Mouse (Mus musculus): ENCODE results near the gene Olfr1360. TPM values are rescaled to one million over a fixed set of nuclear protein-coding genes. Genes with fewer than 3 reads are reported as not detected.
A peak's percentile ranks its signal among the peaks of the same experiment; 100 is the strongest.

The Olfr1360 gene
- not detected for polyA plus RNA-seq (2017; shearing (Covaris generic))

DNA sequence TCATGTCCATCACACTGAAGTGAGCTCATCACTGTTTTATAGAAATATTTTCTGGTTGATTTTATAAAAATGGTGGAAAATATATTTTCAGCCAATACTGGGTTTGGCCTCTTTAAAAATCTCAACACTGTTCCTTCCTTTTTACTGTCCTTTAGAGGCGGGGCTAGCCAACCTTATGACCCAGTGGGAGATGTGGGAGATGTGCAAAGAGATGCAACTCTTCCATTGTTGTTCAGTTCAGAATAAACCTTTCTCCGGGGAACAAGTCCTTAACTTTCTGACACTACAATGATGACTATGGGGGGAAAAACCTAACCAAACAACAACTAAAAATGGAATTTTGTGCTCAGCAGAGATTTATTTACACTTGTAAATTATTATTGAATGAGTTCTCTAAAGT lies at the start of gene Olfr1360:
Olfr1360 (minus strand) TSS at position 101 of the 400 bp plus-strand sequence.
- ATAC-seq = no peak

DNA sequence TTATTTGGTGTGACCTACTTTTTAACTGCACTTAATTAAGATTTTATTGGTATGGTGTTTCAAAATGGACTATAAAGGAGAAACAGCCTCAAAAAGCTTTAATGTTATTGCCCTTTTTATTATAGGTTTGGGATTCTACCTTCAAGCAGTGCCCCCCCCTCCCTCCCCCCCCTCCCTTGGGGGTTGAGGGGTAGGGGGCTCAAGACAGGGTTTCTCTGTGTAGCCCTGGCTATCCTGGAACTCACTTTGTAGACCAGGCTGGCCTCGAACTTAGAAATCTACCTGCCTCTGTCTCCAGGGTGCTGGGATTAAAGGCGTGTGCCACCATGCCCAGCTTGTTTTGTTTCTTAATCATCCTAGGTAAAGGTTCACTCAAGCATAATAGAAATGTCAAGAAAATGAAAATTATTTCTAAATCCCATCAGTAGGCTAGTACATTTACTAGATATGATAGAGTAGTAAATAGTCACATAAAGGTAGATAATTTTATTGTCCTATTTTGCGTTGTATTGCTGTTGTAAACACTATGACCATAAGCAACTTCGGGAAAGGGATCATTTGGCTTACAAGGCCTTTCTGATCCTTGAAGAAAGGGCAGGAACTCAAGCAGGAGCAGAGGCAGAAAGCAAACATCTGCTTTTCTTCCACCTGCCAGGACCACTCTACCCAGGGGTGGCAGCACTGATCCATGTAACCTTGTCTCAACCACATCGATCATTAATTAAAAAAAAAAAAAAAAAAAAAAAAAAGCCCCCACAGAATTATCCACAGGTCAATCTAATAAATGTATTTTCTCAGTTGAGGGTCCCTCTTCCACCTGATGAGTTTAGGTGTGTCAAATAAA lies 46.0 kb upstream of the Olfr1360 start:
- ATAC-seq = no peak

DNA sequence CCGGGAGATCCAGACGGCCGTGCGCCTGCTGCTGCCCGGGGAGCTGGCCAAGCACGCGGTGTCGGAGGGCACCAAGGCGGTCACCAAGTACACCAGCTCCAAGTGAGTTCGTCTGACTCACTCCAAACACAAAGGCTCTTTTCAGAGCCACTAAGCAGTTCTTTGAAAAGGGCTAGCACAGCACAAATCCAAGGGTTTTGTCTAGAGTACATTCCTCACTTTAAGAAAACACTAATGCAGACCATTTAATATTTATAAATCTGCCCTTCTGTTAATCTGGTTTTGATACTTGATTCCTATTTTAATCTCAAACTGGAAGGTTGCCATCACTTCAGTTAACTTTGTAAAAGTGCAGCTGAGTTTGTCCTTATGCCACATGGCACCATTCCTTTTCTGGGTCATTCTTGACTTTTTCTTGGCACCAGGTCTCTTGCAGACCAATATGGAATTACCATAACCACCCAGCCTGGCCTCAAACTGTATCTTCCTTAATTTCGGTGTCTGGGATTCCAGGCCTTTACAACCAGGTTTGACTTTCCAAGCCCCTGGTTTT lies 45.2 kb upstream of the Olfr1360 start:
- ATAC-seq = no peak

DNA sequence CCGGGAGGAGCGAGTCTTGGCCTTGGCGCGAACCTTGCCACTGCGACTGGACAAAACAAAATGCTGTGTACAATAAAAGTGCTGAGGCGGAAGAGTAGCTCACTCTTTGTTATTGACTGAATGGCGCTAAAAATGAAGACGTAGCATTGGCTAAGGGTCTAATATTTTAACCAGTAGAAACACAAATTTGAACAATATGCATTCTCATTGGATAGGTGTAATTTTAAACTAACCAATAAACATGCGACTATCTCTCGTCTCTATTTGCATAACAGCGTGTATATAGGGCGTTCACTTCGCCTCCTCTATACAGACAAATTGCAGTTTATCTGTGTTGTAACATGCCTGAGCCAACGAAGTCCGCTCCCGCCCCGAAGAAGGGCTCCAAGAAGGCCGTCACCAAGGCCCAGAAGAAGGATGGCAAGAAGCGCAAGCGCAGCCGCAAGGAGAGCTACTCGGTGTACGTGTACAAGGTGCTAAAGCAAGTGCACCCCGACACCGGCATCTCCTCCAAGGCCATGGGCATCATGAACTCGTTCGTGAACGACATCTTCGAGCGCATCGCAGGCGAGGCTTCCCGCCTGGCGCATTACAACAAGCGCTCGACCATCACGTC lies 44.7 kb upstream of the Olfr1360 start, which contains the start of gene Hist1h2bm:
Hist1h2bm (plus strand) TSS at position 288 of the 616 bp plus-strand sequence.
- ATAC-seq = peak; percentile 94

DNA sequence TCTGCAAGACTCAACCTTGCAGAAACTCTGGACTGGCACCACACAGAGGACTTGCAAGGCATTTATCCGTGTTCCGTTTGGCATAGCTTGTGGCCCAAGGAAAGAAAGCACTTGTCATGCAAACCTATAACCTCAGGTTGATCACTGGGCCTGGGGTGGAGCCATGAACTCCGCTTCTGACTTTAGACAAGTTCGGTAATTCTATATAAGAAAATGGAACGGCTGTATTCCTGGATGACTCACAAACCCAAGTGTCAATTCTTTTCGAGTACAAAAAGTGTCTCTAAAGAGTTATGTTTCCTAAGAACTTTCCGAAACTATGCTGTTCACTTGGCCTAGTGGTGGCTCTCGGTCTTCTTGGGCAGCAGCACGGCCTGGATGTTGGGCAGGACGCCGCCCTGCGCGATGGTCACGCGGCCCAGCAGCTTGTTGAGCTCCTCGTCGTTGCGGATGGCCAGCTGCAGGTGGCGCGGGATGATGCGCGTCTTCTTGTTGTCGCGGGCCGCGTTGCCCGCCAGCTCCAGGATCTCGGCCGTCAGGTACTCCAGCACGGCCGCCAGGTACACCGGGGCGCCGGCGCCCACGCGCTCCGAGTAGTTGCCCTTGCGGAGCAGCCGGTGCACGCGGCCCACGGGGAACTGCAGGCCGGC lies 44.0 kb upstream of the Olfr1360 start:
- peak; percentile 11 for ATAC-seq

DNA sequence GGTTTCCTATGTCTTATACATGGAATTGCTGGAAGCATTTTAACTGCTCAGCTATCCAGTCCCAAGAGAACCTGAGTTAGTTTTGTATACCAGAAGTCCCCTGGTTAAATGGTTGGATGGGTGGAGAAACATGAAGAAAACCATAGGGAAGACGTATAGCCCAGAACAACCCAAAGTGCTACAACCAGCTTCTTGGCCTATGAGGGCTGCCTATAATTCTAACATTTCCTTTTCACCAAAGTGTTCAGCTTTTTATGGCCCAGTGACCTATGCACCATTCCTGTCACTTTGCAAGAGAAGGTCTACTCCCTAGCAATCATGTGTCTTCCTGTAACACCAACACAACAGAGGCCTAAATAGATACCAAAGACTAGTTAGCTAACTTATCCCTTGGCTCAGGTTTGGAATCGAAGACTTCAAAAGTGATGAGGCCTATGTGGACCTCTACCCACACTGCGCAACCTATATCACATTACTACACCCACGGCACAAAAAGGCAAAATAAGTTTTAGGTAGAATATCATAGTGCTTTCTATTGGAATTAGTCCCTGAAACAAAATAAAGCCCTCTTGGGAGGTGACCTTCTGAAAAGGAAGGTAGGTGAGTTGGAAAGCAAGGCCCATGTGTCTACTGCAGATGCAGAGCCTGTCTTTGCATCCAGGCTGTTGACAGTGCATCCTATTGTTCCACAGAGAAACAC lies 41.3 kb upstream of the Olfr1360 start:
- no peak for ATAC-seq

DNA sequence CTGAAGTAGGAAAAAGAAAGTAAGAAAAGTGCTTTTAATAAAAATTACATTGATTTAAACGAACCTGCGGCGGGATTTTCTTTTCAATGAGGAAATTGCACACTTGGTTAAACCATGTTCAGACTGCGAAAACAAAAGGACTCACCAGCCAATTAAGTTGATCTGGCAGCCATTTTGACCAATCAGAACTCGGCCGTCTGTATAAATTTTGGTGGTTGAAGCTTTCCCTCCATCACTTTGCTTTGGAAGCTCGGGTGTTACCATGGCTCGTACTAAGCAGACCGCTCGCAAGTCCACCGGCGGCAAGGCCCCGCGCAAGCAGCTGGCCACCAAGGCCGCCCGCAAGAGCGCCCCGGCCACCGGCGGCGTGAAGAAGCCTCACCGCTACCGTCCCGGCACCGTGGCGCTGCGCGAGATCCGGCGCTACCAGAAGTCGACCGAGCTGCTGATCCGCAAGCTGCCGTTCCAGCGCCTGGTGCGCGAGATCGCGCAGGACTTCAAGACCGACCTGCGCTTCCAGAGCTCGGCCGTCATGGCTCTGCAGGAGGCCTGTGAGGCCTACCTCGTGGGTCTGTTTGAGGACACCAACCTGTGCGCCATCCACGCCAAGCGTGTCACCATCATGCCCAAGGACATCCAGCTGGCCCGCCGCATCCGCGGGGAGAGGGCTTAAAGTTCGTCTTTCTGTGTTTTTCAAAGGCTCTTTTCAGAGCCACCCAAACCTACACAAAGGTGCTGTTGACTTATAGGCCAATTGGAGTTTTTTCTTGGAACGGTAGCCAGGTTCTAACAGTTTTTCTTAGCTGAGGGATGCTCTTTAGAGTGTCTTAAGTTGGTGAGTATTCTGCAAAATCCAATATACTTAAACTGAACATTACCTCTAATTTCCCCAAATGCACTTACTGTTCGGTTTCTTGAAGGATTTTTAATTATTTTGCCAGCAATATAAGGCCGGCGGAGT lies 40.5 kb upstream of the Olfr1360 start, which contains the start of gene Hist1h3h:
Hist1h3h (plus strand) TSS at position 263 of the 961 bp plus-strand sequence.
- peak; percentile 47 for ATAC-seq

DNA sequence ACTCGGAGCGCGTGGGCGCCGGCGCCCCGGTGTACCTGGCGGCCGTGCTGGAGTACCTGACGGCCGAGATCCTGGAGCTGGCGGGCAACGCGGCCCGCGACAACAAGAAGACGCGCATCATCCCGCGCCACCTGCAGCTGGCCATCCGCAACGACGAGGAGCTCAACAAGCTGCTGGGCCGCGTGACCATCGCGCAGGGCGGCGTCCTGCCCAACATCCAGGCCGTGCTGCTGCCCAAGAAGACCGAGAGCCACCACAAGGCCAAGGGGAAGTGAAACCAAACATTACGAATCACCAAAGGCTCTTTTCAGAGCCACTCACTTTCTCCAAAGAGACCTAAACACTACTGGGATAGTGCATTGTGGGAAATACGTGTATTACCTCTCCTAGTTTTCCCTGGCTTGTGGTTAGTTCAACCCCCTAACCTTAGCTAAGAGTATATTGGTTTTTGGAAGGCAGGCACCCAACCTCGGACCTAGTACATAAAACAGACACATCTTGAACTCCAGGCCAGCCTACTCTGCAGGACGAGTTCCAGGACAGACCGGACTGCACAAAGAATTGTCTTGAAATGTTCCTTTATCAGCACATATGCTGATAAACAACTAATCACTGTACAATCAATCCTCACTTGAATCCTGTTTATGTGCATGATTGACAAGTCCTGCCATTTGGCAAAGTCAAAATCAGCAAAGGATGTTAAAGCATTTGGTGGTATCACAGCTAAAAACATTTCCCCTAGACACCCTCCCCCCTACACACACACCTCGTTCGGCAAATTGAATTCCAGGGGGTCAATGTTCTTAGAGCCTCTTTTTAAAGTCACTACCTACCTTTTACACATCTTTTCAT lies 39.6 kb upstream of the Olfr1360 start:
- peak; percentile 3 for ATAC-seq

DNA sequence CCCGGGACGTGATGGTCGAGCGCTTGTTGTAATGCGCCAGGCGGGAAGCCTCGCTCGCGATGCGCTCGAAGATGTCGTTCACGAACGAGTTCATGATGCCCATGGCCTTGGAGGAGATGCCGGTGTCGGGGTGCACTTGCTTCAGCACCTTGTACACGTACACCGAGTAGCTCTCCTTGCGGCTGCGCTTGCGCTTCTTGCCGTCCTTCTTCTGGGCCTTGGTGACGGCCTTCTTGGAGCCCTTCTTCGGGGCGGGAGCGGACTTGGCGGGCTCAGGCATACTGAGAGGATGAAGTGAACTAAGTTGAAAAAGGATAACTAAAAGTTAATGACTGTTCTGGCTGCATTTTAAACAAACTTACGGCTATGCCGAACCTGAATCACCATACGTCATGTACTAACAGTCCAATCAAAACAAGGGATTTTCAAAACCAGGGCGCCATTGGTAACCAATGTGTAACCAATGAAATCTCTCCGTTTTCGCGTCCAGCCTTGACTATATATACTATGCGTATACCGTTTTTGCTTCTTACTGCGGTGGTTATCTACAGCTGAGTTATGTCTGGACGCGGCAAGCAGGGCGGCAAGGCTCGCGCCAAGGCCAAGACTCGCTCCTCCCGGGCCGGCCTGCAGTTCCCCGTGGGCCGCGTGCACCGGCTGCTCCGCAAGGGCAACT lies 38.8 kb upstream of the Olfr1360 start, which contains the start of the genes Hist1h2bl and Hist1h2ai:
Hist1h2bl (minus strand) TSS at position 280 of the 676 bp plus-strand sequence.
Hist1h2ai (plus strand) TSS at position 559 of the 676 bp plus-strand sequence.
- ATAC-seq = peak; percentile 90

DNA sequence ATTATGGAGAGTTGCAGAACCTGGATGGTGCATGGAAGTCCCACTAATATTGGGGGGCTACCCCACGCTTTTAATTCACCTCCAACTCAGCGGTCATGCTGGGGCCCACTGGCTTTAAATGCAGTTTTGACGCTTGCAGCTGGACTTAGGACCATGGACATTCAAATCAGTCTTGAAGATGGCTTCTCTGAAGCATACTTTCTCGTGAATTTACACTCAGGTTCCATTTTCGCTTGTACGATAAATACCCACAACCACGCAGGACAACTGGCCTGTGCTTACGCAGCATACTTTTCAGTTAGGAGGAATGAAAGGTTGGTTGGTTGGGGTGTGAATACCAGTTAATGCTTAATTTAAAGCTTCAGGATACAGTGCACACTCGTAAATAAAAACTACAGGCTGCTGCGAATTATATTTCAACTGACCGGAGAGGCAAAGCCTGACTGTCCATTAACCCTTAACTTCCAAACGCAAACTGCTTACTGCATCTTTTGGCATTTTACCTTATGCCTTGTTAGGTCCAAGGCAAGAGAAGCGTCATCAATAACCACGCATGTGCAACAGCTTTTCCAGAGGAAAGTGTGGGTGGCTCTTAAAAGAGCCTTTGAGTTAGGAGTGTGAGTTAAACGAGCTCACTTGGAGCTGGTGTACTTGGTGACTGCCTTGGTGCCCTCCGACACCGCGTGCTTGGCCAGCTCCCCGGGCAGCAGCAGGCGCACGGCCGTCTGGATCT lies 38.1 kb upstream of the Olfr1360 start:
- ATAC-seq = no peak

DNA sequence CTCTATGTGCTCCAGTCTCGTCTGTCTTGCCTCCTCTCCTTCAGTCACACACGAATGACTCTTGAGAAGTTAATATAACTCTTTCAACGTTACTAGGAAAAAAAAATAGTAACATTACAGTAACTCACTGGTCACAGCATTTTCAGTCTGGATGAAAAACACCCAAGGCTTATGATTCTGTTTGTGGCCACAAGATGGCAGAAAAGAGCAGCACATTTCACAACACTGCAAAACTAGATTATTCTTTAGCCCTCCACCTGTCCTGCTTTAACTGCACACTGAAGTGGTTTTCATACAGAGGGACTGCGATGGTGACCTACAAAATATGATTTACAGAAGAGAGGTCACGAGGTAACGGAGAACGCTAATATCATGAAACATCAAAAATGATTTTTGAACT lies 37.5 kb upstream of the Olfr1360 start:
- ATAC-seq = no peak

DNA sequence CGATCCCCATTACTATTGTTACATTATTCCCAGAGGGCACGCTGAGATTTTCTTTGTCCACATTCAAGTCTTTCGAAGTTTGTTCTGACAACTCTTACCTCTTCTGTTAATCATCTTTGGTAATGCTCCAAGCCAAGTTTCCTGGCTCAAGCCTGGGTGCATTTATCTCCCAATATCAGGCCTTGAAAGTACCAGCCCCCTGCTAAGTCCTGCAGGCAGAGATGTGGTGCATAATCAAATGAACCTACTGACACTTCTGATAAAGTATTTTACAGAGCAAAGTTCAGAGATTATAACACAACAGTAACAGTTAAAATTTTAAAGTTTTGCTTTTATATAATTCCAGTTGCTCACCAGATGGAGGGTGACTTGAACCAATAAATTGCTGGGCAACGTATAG lies 34.5 kb upstream of the Olfr1360 start:
- ATAC-seq = no peak

DNA sequence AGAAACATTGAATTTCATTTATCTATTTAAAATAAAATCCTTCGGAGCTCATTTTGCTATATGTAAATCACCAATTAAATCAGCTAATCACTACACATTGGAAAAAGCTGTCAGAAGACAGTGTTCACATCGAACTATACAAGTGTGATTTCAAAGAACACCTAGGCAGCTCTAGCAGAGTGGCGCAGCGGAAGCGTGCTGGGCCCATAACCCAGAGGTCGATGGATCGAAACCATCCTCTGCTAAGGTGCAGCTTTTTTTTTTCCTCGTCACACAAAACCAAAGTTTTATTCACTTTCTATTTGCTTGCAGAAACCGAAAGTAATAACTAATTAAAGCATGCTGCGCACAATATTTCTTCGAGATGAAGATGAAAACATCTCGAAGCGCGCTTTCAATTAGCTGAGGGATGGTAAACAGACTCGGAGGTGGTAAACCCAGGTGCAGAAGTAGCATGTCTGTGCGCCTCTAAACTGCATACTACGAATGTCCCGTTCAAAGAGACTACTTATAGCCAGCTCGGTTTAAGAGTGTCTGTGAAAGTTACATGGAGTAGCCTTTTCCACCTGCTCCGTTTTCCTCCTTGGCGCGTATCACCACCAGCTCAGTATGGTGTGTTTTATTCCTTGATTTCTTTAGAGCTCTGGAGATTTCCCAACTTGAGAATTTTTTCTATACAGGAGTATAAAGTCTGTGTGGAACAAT lies 33.8 kb upstream of the Olfr1360 start:
- peak; percentile 62 for ATAC-seq

DNA sequence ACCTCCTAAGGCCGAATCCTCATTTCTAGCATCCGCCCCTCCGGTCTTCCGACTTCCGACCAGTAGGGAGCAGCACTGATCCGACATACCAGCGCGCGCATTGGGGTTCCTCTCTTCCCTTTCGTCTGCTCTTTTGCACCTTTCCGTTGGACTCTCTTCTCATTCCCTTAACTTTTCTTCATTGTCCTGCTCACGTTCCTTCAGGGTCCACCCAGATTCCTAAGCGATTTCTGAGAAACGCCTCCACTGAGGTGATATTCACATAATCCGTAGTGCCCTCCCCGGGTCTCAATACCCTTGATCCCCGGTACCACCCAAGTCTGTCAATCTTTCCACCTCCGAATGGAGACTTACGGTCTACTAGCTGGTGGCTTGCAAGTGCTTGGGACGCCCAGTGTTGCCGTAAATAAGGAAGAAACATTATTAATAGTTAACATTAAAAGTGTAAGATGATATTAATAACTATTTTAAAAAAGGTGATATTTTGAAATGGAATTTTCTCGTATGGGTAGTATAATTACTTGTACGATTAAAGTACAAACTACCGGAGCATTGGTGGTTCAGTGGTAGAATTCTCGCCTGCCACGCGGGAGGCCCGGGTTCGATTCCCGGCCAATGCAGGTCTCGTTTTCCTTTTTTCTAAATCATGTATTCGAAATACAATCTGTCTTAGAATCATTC lies 33.0 kb upstream of the Olfr1360 start:
- peak; percentile 71 for ATAC-seq

DNA sequence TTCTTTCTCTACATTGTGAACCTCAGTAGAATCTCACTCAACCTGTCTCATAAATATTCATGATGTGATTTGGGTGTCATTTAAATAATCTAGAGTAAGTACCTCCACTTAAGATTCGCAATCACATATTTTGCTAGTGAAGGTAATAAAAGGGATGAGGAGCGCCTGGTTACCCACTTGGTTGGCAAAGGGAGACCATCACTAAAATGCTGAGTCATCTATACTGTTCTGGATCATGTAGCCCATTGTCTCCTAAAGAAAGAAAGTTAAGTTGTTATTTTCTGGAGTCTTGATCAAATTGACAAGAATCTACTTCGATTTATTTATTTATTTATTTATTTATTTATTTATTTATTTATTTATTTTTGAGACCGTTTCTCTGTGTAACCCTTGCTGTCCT lies 29.5 kb upstream of the Olfr1360 start:
- no peak for ATAC-seq

DNA sequence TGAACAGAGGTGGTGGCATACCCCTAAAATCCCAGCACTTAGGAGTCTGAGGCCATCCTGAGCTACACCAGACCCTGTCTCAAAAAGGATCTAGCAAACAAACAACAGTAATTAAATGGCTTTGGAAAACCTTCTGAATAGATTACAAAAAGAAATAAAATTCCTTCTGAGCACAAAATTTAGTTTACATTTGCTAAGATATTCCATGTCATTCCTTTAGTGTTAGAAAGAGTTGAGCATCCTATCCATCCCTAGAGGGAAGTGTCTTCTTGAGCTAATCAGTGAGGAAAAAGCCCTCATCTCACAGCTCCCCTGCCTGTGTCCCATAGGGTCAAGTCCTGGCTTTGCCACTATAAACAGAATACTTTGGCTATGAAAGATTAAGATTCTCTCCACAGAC lies 20.6 kb upstream of the Olfr1360 start, which contains the start of gene Olfr1359:
Olfr1359 (plus strand) TSS at position 301 of the 400 bp plus-strand sequence.
- no peak for ATAC-seq

DNA sequence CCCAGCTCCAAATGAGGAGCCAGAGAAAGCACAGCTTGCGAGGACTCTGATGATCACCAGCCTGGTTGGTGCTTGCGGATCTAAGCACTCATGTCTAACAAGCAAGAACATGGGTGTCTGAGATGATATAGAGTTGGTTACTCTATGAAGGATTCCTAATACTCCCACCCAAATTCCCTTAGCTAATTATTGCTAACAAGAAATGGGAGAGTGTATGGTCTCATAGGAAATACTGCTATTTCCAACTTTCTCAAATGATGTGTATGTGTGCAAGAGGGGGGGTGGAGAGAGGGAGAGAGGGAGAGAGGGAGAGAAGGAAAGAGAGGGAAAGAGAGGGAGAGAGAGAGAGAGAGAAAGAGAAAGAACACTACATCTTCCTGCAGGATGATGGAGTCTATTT lies 13.9 kb downstream of the Olfr1360 start, which contains the start of gene Olfr1361:
Olfr1361 (minus strand) TSS at position 101 of the 400 bp plus-strand sequence.
- no peak for ATAC-seq

Measured in activated CD4-positive, CD25-positive, alpha-beta regulatory T cell, adult 4 months (primary cell).